Mouse (Mus musculus): ENCODE data around the gene Rmnd1.

GRCm38 (mm10) chr10:4364618-4365017 lies 67.6 kb downstream of the Rmnd1 start:
- no peak for TF ChIP-seq CTCF (IDR thresholded peaks at IDR 0.05; ENCODE audit: insufficient read depth, low read depth, low read length)
- no peak for TF ChIP-seq POLR2A (IDR thresholded peaks at IDR 0.05; ENCODE audit: insufficient read depth, low read depth, low read length)
